Mouse (Mus musculus) kidney, embryonic 16.5 days (tissue): Measurements from ENCODE around the gene Zfp819. TPM values are rescaled to one million over a fixed set of nuclear protein-coding genes. Genes with fewer than 3 reads are reported as not detected.
"Not testable (repeated sequence)": the region's sequence is repeated elsewhere in the genome, so short reads cannot be mapped to it uniquely, and the experiment has no call there.

Experiments
- ATAC-seq: fragments of 200-750 bp; cut with Nextera tagmentation; 2 replicates; pipeline ENCODE4 v1.8.0; 2017; ENCODE audit warnings: moderate TSS enrichment; ENCODE audit not compliant: low FRiP score, low TSS enrichment
- H3K27ac ChIP-seq: fragments of 300-500 bp; sonication (generic); 2 replicates; pipeline ENCODE4 v1.5.1; 2014; ENCODE audit warnings: low read length
- H3K27me3 ChIP-seq: fragments of 300-500 bp; sonication (generic); 2 replicates; pipeline ENCODE4 v1.6.1; 2014; ENCODE audit warnings: low read length, control low read depth, mixed read lengths; ENCODE audit not compliant: insufficient read depth
- H3K36me3 ChIP-seq: fragments of 300-500 bp; sonication (generic); 2 replicates; pipeline ENCODE4 v1.6.1; 2014; ENCODE audit warnings: low read length, control low read depth, mixed read lengths; ENCODE audit not compliant: insufficient read depth
- H3K4me1 ChIP-seq: fragments of 300-500 bp; sonication (generic); 2 replicates; pipeline ENCODE4 v1.6.1; 2014; ENCODE audit warnings: low read length, control low read depth, mixed read lengths; ENCODE audit not compliant: insufficient read depth
- H3K4me2 ChIP-seq: fragments of 300-500 bp; sonication (generic); replicated peaks from 2 replicates; pipeline ENCODE4 v1.6.1; 2014; ENCODE audit warnings: low read depth, low read length
- H3K4me3 ChIP-seq: fragments of 300-500 bp; sonication (generic); 2 replicates; pipeline ENCODE4 v1.5.1; 2014; ENCODE audit warnings: mild to moderate bottlenecking, low read length
- H3K9ac ChIP-seq: fragments of 300-500 bp; sonication (generic); replicated peaks from 2 replicates; pipeline ENCODE4 v1.6.1; 2014; ENCODE audit warnings: low read length
- H3K9me3 ChIP-seq: fragments of 300-500 bp; sonication (generic); 2 replicates; pipeline ENCODE4 v1.6.1; 2016; ENCODE audit warnings: low read length, control low read depth
- WGBS: fragments of 180-500 bp; shearing (Covaris S2); extraction: QIAGEN DNeasy Blood & Tissue Kit; methylation state at CpG from one replicate; pipeline ENCODE4 v1.1.7; 2014; 5-methylcytosine and 5-hydroxymethylcytosine counted together
- polyA plus RNA-seq: library from polyadenylated mRNA; unstranded; fragments of >200 nt; fragmentation: Nextera tagmentation; extraction: Ambion mirVana; gene quantifications from 2 replicates; pipeline ENCODE4 v1.2.1, GENCODE M21; 2015

Gene Zfp819
- polyA plus RNA-seq, 1 experiment from 2014 or later = 0.24 TPM

DNA sequence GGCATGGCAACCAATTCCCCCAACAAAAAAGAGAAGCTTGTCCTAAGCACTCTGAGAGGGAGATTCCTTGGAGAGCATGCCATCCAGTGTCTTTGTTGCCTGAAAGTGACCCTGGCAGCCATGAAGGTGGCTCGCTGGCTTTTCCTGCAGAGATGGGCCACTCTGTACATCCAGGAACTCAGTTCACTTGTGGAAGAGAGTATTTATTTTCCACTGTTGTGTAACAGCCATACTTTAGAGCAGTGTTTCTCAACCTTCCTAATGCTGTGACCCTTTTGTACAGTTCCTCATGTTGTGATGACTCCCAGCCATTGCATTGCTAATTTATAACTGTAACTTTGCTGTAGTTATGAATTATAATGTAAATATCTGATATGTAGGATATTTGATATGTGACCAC is 30.1 kb downstream of the Zfp819 start:
- no peak overlapping the region for H3K9ac ChIP-seq
- no peaks in the 10 kb centered on the region for H3K9me3 ChIP-seq
- no peaks in the 10 kb centered on the region for H3K27me3 ChIP-seq
- 76% methylated on average over 1 of the region's 1 CpGs for WGBS
- no peak for ATAC-seq
- no peak overlapping the region for H3K27ac ChIP-seq
- no peaks in the 10 kb centered on the region for H3K4me1 ChIP-seq
- no peak overlapping the region for H3K4me2 ChIP-seq
- no peak overlapping the region for H3K4me3 ChIP-seq
- no peaks in the 10 kb centered on the region for H3K36me3 ChIP-seq

DNA sequence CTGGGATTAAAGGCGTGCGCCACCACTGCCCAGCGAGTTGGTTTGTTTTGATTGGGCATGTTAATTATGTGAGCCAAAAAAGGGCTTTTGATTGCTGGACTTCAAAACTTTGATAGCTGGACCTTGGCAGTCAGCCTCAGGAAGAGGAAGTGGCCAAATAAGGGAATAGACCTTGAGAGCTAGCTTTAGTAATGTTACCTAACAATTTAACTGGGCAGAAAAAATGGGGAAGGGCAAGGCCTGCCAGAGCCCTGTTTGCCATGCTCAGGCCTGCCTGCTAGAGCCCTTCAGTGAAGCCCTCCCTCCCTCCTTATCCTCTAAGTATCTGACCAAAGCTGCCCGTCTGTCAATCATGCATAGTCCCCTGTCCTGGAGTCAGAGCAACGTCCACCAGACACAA is 35.6 kb downstream of the Zfp819 start:
- Histone ChIP-seq H3K9ac (no peak overlapping the region), H3K4me1 (no peaks in the 10 kb centered on the region), H3K27me3 (no peaks in the 10 kb centered on the region), H3K27ac (no peak overlapping the region), H3K9me3 (no peaks in the 10 kb centered on the region), H3K4me2 (no peak overlapping the region), H3K4me3 (no peak overlapping the region), H3K36me3 (no peaks in the 10 kb centered on the region)
- no peak for ATAC-seq
- 82% methylated on average over 5 of the region's 5 CpGs for WGBS

DNA sequence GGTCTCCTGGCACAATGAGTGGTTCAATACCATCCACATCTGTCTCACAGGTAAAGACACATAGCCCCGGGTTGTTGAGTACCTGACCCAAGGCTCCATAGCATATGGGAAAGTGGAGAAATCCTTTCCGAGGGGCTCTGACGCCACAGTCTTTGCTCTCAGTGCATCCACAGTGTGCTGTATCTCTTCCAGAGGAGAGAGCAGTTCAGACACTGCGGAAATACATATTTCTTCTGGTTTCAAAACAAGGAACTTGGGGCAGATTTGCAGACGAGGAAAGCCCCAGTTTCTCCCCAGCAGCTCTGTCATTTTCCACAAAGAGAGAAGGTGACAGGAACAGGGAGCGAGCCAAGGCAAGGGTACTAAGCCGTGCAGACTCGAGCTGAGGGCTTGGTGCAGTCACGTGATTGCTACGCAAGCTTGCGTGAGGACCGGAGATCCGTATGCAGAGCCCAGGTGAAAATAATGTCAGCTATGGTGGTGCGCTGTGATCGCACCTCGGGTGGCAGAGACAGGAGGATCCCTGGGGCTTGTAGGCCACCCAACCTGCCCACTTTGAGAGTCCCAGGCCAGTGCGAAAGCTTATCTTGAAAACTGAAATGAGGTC is 36.2 kb downstream of the Zfp819 start:
- Histone ChIP-seq H3K9me3 (no peaks in the 10 kb centered on the region), H3K4me3 (no peak overlapping the region), H3K36me3 (no peaks in the 10 kb centered on the region), H3K27ac (no peak overlapping the region), H3K27me3 (no peaks in the 10 kb centered on the region), H3K4me1 (no peaks in the 10 kb centered on the region), H3K4me2 (no peak overlapping the region), H3K9ac (no peak overlapping the region)
- WGBS = 85% methylated on average over 17 of the region's 17 CpGs
- no peak for ATAC-seq

DNA sequence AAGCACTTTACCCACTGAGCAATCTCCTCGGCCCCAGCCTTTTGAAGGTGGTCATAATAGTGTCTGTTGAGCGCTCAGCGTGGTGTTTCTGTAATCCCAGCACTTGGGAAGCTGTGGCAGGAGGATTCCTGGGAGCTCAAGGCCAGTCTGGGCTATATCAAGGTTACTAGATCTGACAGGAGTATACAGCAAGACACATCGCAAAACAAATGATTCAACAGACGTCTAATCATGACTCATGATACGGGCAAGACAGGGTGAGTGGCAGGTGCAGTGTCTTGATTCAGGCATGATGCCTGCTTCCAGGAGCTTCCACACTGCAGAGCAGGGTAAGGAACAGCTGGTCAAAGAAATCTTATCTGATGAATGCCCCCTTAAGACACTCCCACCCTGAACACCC is 45.7 kb downstream of the Zfp819 start:
- no peak overlapping the region for H3K4me2 ChIP-seq
- ATAC-seq = no peak
- H3K36me3 ChIP-seq = no peaks in the 10 kb centered on the region
- no peak overlapping the region for H3K4me3 ChIP-seq
- H3K4me1 ChIP-seq = no peaks in the 10 kb centered on the region
- H3K9me3 ChIP-seq = no peaks in the 10 kb centered on the region
- no peaks in the 10 kb centered on the region for H3K27me3 ChIP-seq
- 85% methylated on average over 6 of the region's 6 CpGs for WGBS
- no peak overlapping the region for H3K27ac ChIP-seq
- H3K9ac ChIP-seq = no peak overlapping the region

DNA sequence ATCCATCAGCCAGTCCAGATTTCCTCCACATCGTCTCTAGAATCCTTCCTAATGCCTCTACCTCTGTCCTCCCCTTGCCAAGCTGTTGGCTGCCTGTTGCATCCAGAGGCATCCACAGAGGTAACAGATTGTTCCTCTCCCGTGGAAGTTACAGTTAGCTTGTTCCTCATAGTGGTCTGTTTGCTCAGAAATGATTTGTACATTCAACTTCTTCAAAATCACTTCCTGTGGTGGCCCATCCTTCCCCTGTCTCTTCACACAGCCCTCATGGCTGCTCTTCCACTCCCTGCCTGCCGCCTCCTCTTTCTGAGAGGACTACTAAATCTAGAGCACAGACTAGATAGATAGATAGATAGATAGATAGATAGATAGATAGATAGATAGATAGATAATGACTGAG is 47.5 kb downstream of the Zfp819 start:
- Histone ChIP-seq H3K9ac (no peak overlapping the region), H3K4me3 (no peak overlapping the region), H3K9me3 (no peaks in the 10 kb centered on the region), H3K4me1 (no peaks in the 10 kb centered on the region), H3K27ac (no peak overlapping the region), H3K4me2 (no peak overlapping the region), H3K27me3 (no peaks in the 10 kb centered on the region), H3K36me3 (no peaks in the 10 kb centered on the region)
- no peak for ATAC-seq
- 85% methylated on average over 3 of the region's 3 CpGs for WGBS

DNA sequence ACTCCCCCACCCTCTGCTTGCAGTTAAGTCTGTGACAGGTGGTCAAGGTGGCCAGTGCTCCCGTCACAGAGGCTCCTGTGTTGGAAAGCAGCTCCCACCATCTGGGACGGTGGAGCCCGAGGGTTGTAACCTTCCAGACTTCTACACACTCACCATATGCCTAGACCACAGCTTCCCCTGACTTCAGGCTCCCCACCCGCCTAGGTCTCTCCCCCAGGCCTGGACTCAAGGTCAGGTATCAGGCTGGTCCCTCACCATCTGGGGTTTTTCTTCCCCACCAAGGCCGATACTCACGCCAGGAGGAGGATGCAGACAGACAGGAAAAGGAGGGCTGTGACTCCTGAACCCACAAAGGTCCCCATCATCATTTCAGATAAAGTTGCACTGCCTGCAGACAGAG is 49.3 kb downstream of the Zfp819 start:
- 39% methylated on average over 6 of the region's 6 CpGs for WGBS
- Histone ChIP-seq H3K27me3 (no peaks in the 10 kb centered on the region), H3K4me3 (no peak overlapping the region), H3K27ac (no peak overlapping the region), H3K9ac (no peak overlapping the region), H3K36me3 (no peaks in the 10 kb centered on the region), H3K4me2 (no peak overlapping the region), H3K9me3 (no peaks in the 10 kb centered on the region), H3K4me1 (no peaks in the 10 kb centered on the region)
- no peak for ATAC-seq

DNA sequence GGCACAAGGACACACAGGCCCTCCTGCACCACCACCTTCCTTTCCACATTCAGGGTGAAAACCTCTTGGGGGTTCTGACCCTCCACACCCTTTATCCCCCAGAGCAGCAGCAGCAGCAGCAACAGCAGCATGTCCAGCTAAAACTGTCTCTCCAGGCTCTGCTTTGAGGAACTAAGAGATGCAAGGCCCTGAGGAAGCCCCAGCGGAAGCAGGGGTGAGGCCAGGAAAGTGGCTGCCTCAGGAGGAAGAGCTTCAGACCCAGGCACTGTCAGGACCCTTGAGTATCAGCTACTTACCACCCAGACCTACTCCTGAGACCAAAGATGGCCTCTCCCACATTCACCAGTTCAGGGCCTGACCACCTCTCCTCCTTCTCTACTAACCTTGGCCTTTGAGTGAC is 53.0 kb downstream of the Zfp819 start, which contains the start of gene Siglece:
Gene Siglece, minus strand, starts transcription at position 160 of the 400 bp plus-strand sequence.
- Histone ChIP-seq H3K4me2 (no peak within 1 kb of the TSS), H3K27me3 (no peaks in the 10 kb centered on the region), H3K4me3 (no peak within 1 kb of the TSS), H3K27ac (no peak within 1 kb of the TSS), H3K4me1 (no peaks in the 10 kb centered on the region), H3K9ac (no peak within 1 kb of the TSS), H3K9me3 (no peaks in the 10 kb centered on the region), H3K36me3 (no peaks in the 10 kb centered on the region)
- ATAC-seq = no peak
- WGBS = 65% methylated on average over 1 of the region's 1 CpGs

DNA sequence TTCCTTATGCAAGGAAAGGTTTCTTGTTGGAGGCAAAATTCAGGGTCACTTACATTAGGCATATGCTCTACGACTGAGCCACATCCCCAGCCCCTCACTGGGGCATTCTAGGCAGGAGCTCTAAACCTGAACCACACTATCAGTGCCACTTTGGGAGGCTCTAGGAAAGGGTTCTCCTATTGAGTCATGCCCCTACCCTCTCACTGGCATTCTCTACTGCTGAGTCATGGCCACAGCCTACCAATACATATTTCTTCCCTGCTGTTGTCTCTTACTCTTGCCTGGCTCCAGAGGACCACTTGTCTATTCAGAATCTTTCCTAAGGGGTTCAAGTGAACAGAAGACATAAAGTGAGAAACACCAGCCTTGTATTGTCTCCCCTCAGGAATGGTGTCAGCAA is 55.8 kb downstream of the Zfp819 start:
- Histone ChIP-seq H3K4me1 (no peaks in the 10 kb centered on the region), H3K9me3 (no peaks in the 10 kb centered on the region), H3K9ac (no peak overlapping the region), H3K27ac (no peak overlapping the region), H3K36me3 (no peaks in the 10 kb centered on the region), H3K4me2 (no peak overlapping the region), H3K27me3 (no peaks in the 10 kb centered on the region), H3K4me3 (no peak overlapping the region)
- 91% methylated on average over 1 of the region's 1 CpGs for WGBS
- ATAC-seq = no peak

DNA sequence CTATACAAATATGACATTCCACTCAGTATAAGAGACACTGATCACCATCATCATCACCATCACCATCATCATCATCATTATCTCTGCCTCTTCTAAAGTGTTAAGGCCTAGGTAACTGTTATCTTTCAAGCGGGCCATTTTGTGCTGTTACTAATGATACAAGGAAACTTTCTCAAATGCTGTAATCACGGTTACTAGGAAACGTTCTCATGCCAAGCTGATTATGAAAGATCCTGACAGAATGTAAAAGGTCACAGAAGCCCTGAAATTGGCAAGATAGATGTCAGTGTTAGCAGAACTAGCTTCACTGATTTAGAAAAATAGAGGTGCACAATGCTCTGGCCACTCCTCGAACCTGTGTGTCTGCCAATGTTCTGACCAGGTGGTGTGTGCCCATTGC is 60.3 kb downstream of the Zfp819 start:
- H3K4me1 ChIP-seq, H3K4me2 ChIP-seq, H3K27ac ChIP-seq, H3K4me3 ChIP-seq, H3K27me3 ChIP-seq, H3K36me3 ChIP-seq, ATAC-seq, H3K9me3 ChIP-seq, H3K9ac ChIP-seq: not testable (repeated sequence)
- WGBS = 88% methylated on average over 4 of the region's 4 CpGs
